Mouse (Mus musculus) forebrain, embryonic 10.5 days (tissue): ENCODE data around the gene Gpc6. TPM values are rescaled to one million over a fixed set of nuclear protein-coding genes. Genes with fewer than 3 reads are reported as not detected.

Experiments used
- DNase-seq: peaks from one replicate; pipeline ENCODE4 v3.0.0-alpha.2; 2017; ENCODE audit warnings: low spot score; ENCODE audit errors: extremely low spot score
- H3K27ac ChIP-seq: fragments of 300-500 bp; sonication (generic); 2 replicates; pipeline ENCODE4 v1.5.1; 2016; ENCODE audit warnings: mild to moderate bottlenecking
- H3K27me3 ChIP-seq: fragments of 300-500 bp; sonication (generic); 2 replicates; pipeline ENCODE4 v1.6.1; 2016; ENCODE audit warnings: mild to moderate bottlenecking; ENCODE audit not compliant: poor library complexity, severe bottlenecking
- H3K36me3 ChIP-seq: fragments of 300-500 bp; sonication (generic); replicated peaks from 2 replicates; pipeline ENCODE4 v1.6.1; 2016; ENCODE audit warnings: mild to moderate bottlenecking, moderate library complexity
- H3K4me1 ChIP-seq: fragments of 300-500 bp; sonication (generic); 2 replicates; pipeline ENCODE4 v1.6.1; 2016
- H3K4me3 ChIP-seq: fragments of 300-500 bp; sonication (generic); 2 replicates; pipeline ENCODE4 v1.5.1; 2016; ENCODE audit warnings: mild to moderate bottlenecking, moderate library complexity
- H3K9me3 ChIP-seq: fragments of 300-500 bp; sonication (generic); 2 replicates; pipeline ENCODE4 v1.6.1; 2016; ENCODE audit warnings: mild to moderate bottlenecking, moderate library complexity
- WGBS: fragments of 180-500 bp; shearing (Covaris S2); methylation state at CpG from one replicate; pipeline ENCODE4 v1.1.7; 2016; 5-methylcytosine and 5-hydroxymethylcytosine counted together
- polyA plus RNA-seq: library from polyadenylated mRNA; unstranded; fragments of >200 nt; fragmentation: Nextera tagmentation; extraction: Ambion mirVana; gene quantifications from 2 replicates; pipeline ENCODE4 v1.2.1, GENCODE M21; 2016

Gpc6 gene
- polyA plus RNA-seq, 1 experiment from 2014 or later = 36.5 TPM

GRCm38 (mm10) chr14:117369331-117369866 lies 444.3 kb downstream of the Gpc6 start:
- 0 out of 2 replicates have a peak, but pooled peaks cover 4% of the 10 kb centered on the region for H3K4me1 ChIP-seq
- H3K27me3 ChIP-seq = no peaks in the 10 kb centered on the region
- H3K4me3 ChIP-seq = no peak overlapping the region
- H3K9me3 ChIP-seq = no peaks in the 10 kb centered on the region
- no peaks in the 10 kb centered on the region for H3K36me3 ChIP-seq
- H3K27ac ChIP-seq = no peak overlapping the region
- 90% methylated on average over 18 of the region's 18 CpGs for WGBS
- no peak for DNase-seq

- Histone ChIP-seq H3K4me3 (no peak overlapping the region), H3K36me3 (no peaks in the 10 kb centered on the region), H3K4me1 (peaks cover 6% of the 10 kb centered on the region), H3K27me3 (no peaks in the 10 kb centered on the region), H3K9me3 (no peaks in the 10 kb centered on the region), H3K27ac (no peak overlapping the region)
- DNase-seq = no peak
- 53% methylated on average over 4 of the region's 4 CpGs for WGBS
Measured at GRCm38 (mm10) chr14:117376822-117377376, 451.8 kb downstream of the Gpc6 start.

- Histone ChIP-seq H3K36me3 (no peaks in the 10 kb centered on the region), H3K4me3 (no peak overlapping the region), H3K27ac (no peak overlapping the region)
Measured at GRCm38 (mm10) chr14:117379979-117380378, 454.9 kb downstream of the Gpc6 start.

GRCm38 (mm10) chr14:117383188-117383587 lies 458.1 kb downstream of the Gpc6 start:
- DNase-seq = no peak
- peaks cover 18% of the 10 kb centered on the region for H3K4me1 ChIP-seq
- 67% methylated on average over 7 of the region's 7 CpGs for WGBS
- no peaks in the 10 kb centered on the region for H3K36me3 ChIP-seq
- H3K27me3 ChIP-seq = no peaks in the 10 kb centered on the region
- H3K27ac ChIP-seq = no peak overlapping the region
- no peak overlapping the region for H3K4me3 ChIP-seq
- H3K9me3 ChIP-seq = no peaks in the 10 kb centered on the region

More at GRCm38 (mm10) chr14:117379979-117380378, 454.9 kb downstream of the Gpc6 start:
- H3K27me3 ChIP-seq = no peaks in the 10 kb centered on the region
- no peak for DNase-seq
- no peaks in the 10 kb centered on the region for H3K9me3 ChIP-seq
- H3K4me1 ChIP-seq = peaks cover 23% of the 10 kb centered on the region
- 87% methylated on average over 6 of the region's 6 CpGs for WGBS

- Histone ChIP-seq H3K27ac (no peak overlapping the region), H3K9me3 (no peaks in the 10 kb centered on the region), H3K4me3 (no peak overlapping the region), H3K27me3 (no peaks in the 10 kb centered on the region), H3K4me1 (peaks cover 18% of the 10 kb centered on the region), H3K36me3 (no peaks in the 10 kb centered on the region)
- no peak for DNase-seq
- 65% methylated on average over 8 of the region's 8 CpGs for WGBS
Measured at GRCm38 (mm10) chr14:117384096-117384770, 459.1 kb downstream of the Gpc6 start.

- Histone ChIP-seq H3K36me3 (no peaks in the 10 kb centered on the region), H3K9me3 (no peaks in the 10 kb centered on the region), H3K4me1 (peaks cover 18% of the 10 kb centered on the region), H3K4me3 (no peak overlapping the region), H3K27ac (no peak overlapping the region), H3K27me3 (no peaks in the 10 kb centered on the region)
- no peak for DNase-seq
Measured at GRCm38 (mm10) chr14:117385731-117386270, 460.7 kb downstream of the Gpc6 start.

- Histone ChIP-seq H3K9me3 (no peaks in the 10 kb centered on the region), H3K27me3 (no peaks in the 10 kb centered on the region), H3K27ac (no peak overlapping the region), H3K4me3 (no peak overlapping the region), H3K4me1 (no peaks in the 10 kb centered on the region), H3K36me3 (no peaks in the 10 kb centered on the region)
- DNase-seq = no peak
- 95% methylated on average over 3 of the region's 3 CpGs for WGBS
Measured at GRCm38 (mm10) chr14:117390794-117391320, 465.7 kb downstream of the Gpc6 start.

- WGBS = 74% methylated on average over 4 of the region's 4 CpGs
- Histone ChIP-seq H3K27ac (no peak overlapping the region), H3K36me3 (no peaks in the 10 kb centered on the region), H3K4me3 (no peak overlapping the region), H3K4me1 (no peaks in the 10 kb centered on the region; the same call in 1 of the 2 replicates), H3K27me3 (no peaks in the 10 kb centered on the region), H3K9me3 (no peaks in the 10 kb centered on the region)
- no peak for DNase-seq
Measured at GRCm38 (mm10) chr14:117391412-117391811, 466.3 kb downstream of the Gpc6 start.

GRCm38 (mm10) chr14:117397165-117397564 lies 472.1 kb downstream of the Gpc6 start:
- Histone ChIP-seq H3K4me3 (no peak overlapping the region), H3K4me1 (no peaks in the 10 kb centered on the region; the same call in 1 of the 2 replicates), H3K27ac (no peak overlapping the region), H3K9me3 (no peaks in the 10 kb centered on the region), H3K36me3 (no peaks in the 10 kb centered on the region), H3K27me3 (no peaks in the 10 kb centered on the region)
- no peak for DNase-seq
- WGBS = 90% methylated on average over 3 of the region's 3 CpGs

GRCm38 (mm10) chr14:117407824-117408524 lies 482.9 kb downstream of the Gpc6 start:
- no peaks in the 10 kb centered on the region for H3K9me3 ChIP-seq
- H3K27ac ChIP-seq = no peak overlapping the region
- 83% methylated on average over 9 of the region's 9 CpGs for WGBS
- H3K4me3 ChIP-seq = no peak overlapping the region
- H3K27me3 ChIP-seq = no peaks in the 10 kb centered on the region
- DNase-seq = no peak
- H3K36me3 ChIP-seq = no peaks in the 10 kb centered on the region
- H3K4me1 ChIP-seq = no peaks in the 10 kb centered on the region

GRCm38 (mm10) chr14:117408525-117408835 lies 483.4 kb downstream of the Gpc6 start:
- Histone ChIP-seq H3K4me1 (no peaks in the 10 kb centered on the region), H3K36me3 (no peaks in the 10 kb centered on the region), H3K4me3 (no peak overlapping the region), H3K27me3 (no peaks in the 10 kb centered on the region), H3K9me3 (no peaks in the 10 kb centered on the region), H3K27ac (no peak overlapping the region)
- WGBS = 87% methylated on average over 3 of the region's 3 CpGs
- no peak for DNase-seq

- Histone ChIP-seq H3K9me3 (no peaks in the 10 kb centered on the region), H3K36me3 (no peaks in the 10 kb centered on the region), H3K4me1 (no peaks in the 10 kb centered on the region), H3K27me3 (no peaks in the 10 kb centered on the region), H3K27ac (no peak overlapping the region), H3K4me3 (no peak overlapping the region)
- no peak for DNase-seq
- WGBS = 94% methylated on average over 2 of the region's 2 CpGs
Measured at GRCm38 (mm10) chr14:117409778-117410177, 484.7 kb downstream of the Gpc6 start.

- H3K4me3 ChIP-seq = no peak overlapping the region
- H3K36me3 ChIP-seq = no peaks in the 10 kb centered on the region
- no peak for DNase-seq
- whole genome bisulfite sequencing = 99% methylated on average over 2 of the region's 2 CpGs
- no peak overlapping the region for H3K27ac ChIP-seq
- H3K9me3 ChIP-seq = no peaks in the 10 kb centered on the region
- no peaks in the 10 kb centered on the region for H3K27me3 ChIP-seq
- H3K4me1 ChIP-seq = no peaks in the 10 kb centered on the region
Measured at GRCm38 (mm10) chr14:117410511-117410910, 485.4 kb downstream of the Gpc6 start.
